Mouse (Mus musculus) urinary bladder, postnatal 10 days (tissue): ENCODE data around the gene Rpl31.
A peak's percentile ranks its signal among the peaks of the same experiment; 100 is the strongest.

Experiments used
- DNase-seq: peaks from one replicate; pipeline ENCODE4 v3.0.0; 2022; ENCODE audit warnings: low spot score

The Rpl31 gene

DNA sequence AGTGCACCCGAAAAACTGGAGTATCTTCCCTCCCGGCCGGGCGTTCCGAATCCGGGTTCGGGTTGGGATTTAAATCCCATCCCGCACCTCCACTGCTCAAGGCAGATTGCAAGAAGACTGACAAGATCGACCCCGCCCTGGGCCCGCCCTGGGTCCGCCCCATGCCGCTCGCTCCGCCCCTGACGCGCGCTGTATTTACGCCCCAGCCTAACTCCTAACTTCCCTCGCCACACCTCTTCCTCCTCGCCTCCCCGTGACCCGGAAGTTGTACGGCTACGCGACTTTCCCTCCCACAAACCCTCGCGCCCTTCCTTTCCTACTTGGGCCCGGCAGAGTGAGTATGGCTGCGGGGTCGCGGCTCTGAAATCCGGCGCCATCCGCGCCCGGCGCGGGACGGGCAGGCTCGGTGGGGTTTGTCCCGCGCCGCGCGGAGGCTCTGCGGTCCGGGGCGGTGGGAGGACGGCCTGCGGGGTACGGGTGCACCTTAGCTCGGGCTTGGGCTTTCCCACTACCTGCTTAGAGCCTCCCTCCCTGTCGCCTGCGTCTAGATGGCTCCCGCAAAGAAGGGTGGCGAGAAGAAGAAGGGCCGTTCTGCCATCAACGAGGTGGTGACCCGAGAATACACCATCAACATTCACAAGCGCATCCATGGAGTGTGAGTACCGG lies at the start of gene Rpl31:
TSS of gene Rpl31 (plus strand) at position 242 of the 666 bp plus-strand sequence.
- DNase-seq: peak; percentile 92

DNA sequence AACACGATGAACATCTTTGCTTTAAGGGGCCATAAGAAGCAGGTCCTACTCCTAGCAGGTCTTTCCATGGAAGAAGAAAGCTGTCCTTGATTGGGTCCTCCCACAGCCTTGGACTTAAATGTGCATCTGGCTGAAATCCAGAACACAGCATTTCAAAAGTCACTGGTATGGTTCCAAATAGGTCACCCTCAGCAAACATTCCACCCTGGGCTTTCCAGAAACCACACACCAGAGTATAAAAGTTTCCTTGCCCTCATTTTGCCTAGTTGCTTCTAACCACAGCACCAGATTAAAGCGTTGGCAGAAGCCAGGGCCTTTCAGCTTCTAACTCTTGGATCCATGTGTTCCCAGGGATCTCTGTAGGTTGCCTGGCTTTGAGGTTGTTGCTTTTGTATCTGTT lies 49.7 kb upstream of the Rpl31 start:
- DNase-seq: no peak

DNA sequence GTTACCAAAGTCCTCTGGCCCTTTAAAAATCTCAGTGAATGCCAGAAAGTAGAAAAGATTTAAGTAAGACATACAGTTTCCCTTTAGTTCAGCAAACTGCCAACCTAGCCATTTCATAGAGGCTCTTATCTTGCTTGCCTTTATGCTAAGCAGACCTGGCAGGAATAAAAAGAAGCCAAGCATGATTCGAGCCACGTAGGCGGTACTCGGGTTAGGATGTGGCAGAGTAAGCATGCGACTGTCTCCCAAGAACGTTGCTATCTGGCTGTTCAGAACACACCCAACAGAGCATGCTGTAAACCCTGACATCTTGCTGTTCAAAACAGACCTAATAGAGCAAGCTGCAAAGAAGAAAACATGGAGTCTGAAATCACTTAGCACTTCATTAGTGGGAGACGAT lies 48.8 kb upstream of the Rpl31 start:
- no peak for DNase-seq

DNA sequence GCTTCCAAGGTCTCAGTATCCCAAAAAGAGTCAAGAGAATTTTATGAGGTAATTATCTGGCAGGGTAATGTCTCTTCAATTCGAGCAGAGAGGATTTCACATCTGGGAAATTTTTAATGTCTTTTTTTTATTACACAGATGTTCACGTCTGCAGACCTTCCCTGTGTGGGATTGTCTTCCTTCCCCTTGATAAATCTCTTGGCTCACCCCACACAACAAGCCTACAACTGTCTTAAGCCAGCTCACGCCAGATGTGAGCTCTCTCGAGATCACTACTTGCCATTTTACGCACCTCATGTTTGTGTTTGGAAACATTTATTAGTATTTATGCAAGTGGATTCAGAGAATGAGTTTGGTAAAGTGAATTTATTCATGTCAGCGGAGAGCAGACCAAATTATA lies 45.7 kb upstream of the Rpl31 start:
- DNase-seq: no peak

DNA sequence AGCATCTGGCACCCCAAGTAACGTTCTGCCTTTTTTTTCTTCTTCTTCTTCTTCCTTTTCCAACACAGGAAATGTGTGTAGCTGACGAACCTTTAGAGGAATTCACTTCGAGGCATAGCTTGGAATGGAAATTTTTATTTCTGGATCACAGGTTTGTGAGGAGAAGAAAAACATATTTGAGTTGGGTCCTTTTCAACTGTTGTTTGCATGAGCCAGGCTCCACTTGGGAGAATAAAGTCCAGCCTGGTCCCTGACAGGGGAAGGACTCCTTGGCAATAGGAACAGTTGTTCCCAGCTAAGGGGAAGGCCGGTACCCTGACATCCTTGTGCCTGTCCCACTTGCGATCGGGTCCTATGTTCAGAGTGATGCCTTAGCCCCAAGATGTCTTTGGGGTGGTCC lies 42.4 kb upstream of the Rpl31 start:
- no peak for DNase-seq

DNA sequence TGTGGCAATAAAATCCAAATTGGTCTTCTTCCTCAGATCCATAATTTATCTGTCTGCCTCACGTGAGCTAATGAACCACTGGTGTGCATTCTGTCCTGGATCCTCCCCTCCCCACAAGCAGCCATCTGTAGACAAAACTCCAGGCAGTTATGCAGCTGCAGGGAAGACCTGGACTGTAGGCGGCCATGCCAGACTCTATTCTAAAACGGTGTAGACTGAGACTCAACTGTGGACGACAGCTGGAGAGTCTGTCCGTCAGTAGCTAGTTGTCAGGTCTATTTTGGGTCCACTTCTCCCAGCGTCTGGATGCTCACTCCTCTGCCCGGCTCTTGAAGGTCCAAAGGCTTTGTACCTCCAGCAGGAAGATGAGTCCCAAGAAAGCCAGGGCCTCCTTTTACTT lies 40.1 kb upstream of the Rpl31 start:
- no peak for DNase-seq

DNA sequence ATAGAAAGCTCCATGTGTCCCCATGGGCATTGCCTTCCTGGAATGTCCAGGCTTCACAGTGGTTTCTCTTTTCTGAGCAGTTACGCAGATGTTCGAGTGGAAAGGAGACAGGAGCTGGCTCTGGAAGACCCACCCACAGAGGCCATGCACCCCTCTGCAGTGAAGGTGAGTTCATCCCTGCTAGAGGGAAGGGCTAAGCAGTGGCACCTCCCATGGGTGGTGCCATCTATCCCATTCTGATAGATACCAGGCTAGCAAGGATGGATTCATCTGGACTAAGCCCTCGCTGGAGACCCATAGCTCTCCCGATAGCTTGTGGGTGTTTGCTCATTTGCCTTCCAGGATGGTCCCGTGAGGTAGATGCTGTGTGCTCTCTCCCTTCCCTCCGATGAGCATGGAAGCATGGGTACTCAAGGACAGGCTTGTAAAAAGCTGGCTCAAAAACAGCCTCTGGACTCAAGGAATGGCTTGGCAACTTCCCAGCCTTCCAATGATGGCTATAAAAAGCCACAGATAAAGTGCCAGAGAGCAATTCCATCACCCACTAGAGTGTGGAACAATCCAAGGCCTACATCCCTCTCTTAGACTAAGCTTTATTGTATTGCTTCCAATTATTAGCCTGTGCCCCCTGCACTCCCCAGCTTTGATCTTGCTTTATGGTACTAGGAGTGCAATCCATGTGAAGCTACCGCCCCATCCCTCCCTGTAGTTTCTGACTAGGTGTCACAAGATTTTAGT lies 36.6 kb upstream of the Rpl31 start:
- no peak for DNase-seq

DNA sequence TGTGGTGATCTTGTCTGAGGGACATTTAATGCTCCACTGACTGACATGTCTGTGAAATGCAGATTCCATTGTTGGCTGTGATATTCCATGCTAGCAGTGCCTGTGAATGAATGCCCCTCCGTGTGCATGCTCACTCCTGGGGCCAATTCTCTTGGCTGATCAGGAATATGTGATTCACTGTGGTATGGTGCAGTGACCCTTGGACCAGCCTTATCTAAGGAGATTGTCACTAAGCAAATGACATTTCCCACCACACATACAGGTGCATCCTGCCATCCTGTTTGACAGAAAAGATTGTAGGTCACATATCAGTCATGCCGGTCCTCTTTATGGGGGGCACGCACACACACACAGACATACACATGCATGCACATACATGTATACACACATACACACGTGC lies 35.2 kb upstream of the Rpl31 start:
- no peak for DNase-seq

DNA sequence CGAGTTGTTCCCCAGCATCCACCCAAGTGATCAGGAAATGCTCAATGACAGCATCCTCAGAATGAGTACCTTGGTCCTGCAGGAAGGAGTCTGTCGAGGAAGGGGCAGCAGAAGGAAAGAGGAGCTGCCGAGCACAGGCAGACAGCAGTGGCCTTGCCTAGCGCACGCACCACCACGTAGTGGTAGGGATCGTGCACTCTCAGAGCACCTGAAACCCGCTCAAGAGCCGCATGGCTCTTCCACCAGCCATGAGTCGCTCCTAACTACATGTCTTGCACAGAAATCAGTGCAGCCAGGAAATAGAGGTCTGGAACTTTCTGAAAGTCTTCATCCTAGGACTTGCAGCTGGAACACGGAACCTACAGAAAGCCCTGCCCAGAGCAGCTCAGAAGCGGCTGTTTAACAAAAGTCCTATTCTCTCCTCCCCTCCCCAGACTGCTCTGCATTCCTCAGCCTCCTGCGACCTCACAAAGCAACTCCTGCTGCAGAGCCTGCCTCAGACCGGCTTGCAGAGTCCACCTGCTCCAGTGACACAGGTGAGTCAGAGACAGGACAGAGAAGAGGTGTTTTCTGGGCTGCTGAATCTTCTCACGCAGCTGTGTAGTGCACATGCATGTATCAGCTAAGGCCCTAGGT lies 32.0 kb upstream of the Rpl31 start:
- DNase-seq: no peak

DNA sequence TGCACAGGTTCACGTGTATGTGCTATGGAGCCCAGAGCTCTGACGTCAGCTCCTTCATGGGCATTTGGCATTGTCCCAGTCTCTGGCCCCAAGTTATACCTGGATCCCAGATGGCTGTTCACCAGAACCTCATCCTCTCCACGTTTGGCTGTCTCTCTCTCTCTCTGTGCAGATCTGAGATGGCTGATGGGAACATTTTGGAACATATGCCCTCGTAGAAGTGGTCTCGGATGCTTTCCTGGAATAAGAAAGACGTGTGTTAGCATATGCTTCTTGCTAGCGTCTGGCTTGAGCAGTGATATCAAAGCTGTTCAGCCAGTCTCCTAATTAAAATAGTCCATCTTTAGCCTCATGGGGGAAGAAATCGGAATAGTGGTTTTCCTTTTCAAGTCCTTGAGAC lies 30.9 kb upstream of the Rpl31 start:
- DNase-seq: no peak

DNA sequence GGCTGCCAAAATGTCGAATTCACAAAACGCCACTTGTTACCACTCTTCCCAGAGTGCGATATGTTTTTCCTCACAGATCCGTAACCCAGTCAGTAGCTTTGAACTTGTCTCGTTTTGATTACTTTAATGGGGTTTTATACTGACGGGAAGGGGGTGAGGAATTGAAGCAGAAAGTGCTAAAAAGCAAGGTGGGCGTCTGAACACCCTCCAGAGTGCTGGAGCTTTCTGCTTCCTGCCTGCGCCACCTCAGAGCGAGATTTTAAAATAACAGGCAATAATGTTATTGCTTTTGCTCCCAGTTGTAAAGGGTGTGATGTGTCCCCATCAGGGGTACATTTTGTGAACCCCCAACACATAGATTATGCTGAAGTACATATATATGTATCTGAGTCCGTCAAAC lies 28.8 kb upstream of the Rpl31 start:
- DNase-seq: no peak

DNA sequence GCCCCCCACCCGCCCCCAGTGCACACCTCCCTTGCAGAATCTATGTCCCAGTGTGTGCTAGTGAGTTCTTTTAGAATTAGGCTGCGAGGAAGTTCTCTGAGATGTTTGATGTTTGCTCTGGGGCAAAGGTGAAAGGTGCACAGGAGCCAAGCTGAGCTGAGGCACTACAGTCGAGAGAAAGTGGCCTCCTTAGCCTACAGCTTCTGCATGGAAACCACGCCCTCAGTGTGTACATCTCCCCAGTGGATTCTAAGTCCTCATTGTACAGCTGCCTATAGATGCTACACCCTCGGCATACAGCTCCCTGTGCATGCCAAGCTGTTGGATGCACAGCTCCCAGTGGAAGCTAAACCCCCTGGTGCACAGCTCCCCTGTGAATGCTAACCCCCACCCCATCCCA lies 28.2 kb upstream of the Rpl31 start:
- no peak for DNase-seq

DNA sequence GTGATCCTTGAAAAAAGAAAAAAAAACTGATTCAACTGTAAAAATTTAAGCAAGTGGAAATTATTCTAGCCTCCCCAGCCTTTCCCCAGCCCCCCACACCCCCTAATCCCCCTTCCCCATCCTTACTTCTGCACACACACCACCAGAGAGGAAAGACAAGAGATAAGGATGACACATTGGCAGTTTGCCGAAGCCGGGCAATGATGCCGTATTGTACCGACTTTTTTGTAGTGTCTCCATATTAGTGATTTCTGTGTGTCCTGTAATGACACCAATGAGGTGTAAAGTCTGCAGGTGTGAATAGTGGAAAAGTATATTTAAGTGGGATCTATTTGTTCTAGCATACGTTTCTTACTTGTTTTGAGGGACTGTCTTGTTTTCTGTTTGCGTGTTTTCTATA lies 27.5 kb upstream of the Rpl31 start:
- DNase-seq: no peak

DNA sequence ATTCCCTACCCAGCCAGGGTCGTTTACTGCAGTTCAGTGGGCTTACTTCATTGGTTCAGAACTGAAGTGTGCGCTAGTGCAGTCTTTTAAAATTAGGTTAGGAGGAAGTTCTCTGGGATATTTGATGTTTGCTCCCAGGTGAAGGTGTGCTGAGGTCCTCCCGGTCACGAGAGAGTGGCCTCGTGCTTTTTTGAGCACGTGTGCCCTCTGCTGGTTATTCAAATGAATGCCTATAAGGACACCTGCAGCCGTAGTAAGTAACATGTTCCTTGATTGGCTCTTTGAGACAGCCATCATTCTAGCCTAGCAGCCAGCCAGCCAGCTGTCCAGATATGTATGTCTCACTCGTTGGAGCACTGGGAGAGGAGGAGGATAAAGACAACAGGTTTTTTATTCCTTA lies 27.0 kb upstream of the Rpl31 start:
- DNase-seq: no peak

DNA sequence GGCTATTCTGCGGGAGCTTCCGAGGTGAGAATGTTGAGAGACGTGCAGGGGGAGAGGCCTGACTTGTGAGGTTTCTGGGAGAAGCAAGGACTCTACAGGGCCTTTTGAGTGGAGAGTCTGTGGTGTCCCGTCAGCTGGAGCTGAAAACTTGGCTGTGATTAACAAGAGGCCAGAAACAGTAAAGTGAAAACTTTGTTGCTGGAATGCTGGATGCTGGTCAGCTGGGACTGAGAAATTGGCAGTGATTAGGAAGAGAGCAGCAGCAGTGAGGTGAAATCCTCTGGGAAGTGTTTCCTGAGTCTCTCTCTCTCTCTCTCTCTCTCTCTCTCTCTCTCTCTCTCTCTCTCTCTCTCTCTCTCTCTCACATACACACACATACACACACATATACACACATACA lies 25.8 kb upstream of the Rpl31 start:
- DNase-seq: no peak

DNA sequence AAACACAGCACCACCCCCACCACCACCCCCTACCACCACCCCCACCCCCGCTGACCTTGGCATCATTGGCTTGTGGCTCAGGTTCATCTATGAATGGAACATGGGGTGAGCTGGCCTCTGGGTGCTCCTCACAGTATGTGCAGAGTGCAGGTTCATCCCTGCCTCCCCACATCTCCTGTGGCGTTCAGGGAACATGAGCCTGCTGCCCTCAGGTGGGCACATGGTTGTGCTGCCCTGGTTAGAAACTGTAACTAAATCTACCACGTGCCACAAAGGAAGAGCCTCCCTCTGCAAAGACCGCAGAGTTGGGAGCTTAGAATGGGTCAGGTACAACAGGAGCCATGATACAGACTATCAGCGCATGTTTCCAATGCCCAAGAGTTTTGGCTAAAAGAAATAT lies 24.4 kb upstream of the Rpl31 start:
- DNase-seq: no peak

DNA sequence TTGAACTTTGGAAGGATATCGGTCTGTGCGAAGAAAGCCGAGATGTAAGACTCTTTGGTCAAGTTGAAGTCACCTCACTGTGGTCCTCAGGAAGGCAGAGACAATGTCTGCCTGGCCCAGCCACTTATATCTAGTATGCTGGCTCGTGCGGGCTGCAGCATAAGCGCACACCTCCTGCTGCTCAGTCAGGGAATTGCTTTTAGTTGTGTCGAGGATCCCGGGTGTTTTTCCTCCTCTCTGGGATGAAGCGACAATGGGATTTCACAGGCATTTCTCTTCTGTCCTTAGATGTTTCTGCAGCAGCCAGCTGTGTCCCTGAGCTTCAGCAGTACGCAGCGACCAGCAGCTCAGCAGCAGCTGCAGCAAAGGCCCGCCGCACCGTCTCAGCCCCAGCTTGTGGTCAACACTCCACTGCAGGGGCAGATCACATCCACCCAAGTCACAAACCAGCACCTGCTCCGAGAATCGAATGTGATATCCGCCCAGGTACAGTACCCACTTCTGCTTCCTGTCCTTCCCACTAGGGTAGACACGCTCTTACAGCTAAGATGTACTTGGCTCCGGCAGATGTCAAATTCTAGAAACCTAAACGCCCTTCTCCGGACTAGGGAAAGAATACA lies 22.6 kb upstream of the Rpl31 start:
- DNase-seq: no peak

DNA sequence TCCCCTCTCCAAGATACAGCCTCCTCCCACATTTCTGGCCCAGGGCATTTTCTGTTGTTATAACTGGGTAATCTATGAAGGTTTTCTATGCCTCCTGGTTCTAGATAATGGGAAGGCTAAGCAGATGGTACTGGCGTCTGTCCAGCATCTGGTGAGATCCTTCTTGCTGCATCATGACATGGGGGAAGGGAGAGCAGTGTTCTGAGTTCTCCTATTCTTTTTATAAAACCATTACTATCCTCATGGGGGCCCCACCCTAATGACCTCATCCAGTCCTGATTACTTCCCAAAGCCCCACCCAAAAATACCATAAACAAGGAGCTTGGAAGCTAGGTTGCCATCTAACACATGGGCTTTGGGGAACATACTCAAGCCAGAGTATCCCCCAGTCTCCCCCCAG lies 18.6 kb upstream of the Rpl31 start:
- DNase-seq: no peak

DNA sequence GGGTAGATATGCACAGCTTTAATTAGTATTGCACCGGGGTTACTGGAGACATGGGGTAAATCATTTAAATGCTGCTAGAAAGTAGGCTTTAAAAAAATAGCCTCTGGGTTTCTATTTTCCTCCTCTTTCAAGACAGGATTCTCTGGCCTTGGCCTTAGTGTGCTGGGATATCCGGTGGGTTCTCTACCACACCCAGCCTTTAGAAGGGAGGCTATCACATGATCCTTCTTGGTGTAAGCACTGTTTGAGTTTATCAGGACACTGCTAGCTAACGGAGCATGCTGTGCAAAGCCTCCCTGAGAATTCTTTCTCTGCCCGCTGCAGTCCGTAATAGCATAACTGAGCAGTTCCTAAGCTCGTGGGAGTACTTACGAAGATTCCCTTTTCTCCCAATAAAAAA lies 18.2 kb upstream of the Rpl31 start:
- no peak for DNase-seq

DNA sequence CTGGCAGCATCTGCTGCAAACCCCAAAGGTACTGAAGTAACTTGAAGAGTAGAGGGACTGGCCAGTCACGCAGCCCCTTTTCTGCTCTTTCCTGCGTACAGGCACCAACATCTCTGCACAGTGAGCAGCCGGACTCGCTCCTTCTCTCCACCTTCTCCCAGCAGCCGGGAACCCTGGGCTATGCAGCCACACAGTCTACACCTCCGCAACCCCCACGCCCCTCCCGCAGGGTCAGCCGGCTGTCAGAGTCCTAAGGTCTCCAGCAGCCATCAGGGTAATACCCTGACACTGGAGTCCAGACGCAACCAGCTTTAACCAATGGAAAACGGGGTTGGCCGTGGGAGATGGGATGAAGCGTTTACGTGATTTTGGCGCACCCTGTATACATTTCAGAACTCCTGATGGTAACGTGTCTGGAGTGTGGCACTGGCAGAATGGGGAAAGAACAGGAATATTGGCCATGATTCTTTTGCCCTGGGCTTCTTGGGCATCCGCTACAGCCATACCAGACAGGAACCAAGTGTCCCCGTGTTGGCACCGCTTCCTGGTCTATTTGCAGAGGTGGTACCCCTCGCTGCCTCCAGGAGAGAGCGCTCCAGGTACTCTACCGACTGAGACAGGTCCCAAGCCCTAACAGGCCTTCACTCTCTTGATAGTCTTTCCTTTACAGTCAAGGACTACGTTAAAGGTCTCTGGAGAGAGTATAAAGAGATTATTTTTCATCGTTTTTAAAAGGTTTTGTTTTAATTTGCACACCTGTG lies 5.7 kb upstream of the Rpl31 start:
- DNase-seq: no peak

DNA sequence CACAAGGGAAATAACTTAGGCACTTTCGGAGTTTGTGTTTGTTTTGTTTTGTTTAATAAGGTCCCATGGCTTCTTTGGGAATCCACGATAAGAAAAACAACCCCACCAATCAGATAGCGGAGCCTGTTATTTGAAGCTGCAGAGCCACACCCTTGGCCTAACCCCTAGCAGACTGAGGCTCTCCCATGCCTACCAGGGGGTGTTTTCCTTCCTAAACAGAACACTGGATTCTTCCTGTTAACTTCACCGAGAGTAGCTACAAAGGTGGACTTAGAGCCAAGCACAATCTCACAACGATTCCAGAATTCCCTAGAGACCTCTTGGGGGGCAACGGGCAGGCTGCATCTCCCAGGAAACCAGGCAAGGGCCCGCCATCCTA lies 5.1 kb upstream of the Rpl31 start:
- no peak for DNase-seq

DNA sequence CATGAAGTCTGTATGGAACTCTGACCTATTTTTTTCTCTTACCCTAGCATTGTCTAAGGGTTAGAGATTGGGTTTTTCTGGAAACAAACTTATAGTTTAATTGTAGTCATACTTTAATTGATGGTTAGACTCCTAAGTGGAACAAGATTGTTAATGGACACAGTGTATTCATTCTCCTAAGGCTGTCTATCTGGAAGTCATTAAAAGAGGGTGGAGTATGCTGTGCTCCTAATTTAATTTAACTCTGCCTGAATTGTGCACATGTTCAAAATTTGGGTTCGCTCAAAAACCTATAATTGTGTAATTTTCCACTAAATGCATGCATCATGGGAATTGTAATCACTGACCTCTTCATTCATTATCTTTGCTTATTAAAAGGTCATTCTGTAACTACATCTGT lies 2.1 kb upstream of the Rpl31 start:
- no peak for DNase-seq

DNA sequence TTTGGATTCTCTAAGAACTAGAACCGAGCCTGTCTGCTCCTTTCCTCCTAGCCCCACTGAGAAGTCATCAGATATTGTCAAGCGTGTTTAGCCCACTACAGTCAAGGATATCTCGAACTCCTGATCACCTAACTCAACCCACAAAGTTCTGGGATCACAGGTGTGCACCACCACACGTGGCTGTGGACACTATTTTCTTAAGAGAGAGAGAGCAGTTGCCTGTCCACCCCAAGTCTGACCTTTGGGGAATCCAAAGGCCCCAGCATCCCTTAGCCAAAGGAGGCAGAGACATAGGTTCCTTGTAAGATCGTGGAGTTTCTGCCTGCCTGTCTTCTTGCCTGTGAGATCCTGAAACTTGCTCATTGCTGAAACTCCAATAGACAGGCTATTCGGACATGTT lies 597 bp upstream of the Rpl31 start:
- DNase-seq: no peak
